Mouse (Mus musculus) cerebral cortex, adult 2 months (tissue): ENCODE measurements around the gene Elavl1.

Experiments used
- WGBS: fragments of 180-500 bp; shearing (Covaris S2); methylation state at CpG from one replicate; pipeline ENCODE4 v1.1.7; 2018; 5-methylcytosine and 5-hydroxymethylcytosine counted together

Gene Elavl1

GRCm38 (mm10) chr8:4258233-4258632, 67.0 kb downstream of the Elavl1 start:
- WGBS, result 3% methylated on average over 26 of the region's 35 CpGs

GRCm38 (mm10) chr8:4257350-4257749, 67.9 kb downstream of the Elavl1 start:
- 34% methylated on average over 4 of the region's 4 CpGs for WGBS

GRCm38 (mm10) chr8:4256911-4257310, 68.3 kb downstream of the Elavl1 start:
- 16% methylated on average over 4 of the region's 4 CpGs for WGBS

GRCm38 (mm10) chr8:4255471-4255870, 69.7 kb downstream of the Elavl1 start:
- WGBS, result 63% methylated on average over 7 of the region's 7 CpGs

GRCm38 (mm10) chr8:4254001-4254400, 71.2 kb downstream of the Elavl1 start:
- WGBS, result 20% methylated on average over 6 of the region's 6 CpGs

- under 1% methylated on average over 69 of the region's 69 CpGs for WGBS
These were observed 72.0 kb downstream of the Elavl1 start, which contains the start of gene Snapc2 for GRCm38 (mm10) chr8:4252934-4253841. TSS of gene Snapc2 (plus strand) at chr8:4253080.

GRCm38 (mm10) chr8:4252116-4252760, 73.0 kb downstream of the Elavl1 start:
- WGBS, result 40% methylated on average over 8 of the region's 8 CpGs

GRCm38 (mm10) chr8:4250306-4250970, 74.8 kb downstream of the Elavl1 start:
- 37% methylated on average over 26 of the region's 26 CpGs for WGBS

GRCm38 (mm10) chr8:4249213-4249612, 76.0 kb downstream of the Elavl1 start:
- 43% methylated on average over 29 of the region's 29 CpGs for WGBS

- 72% methylated on average over 15 of the region's 15 CpGs for WGBS
These were observed 77.2 kb downstream of the Elavl1 start, which contains the start of gene Tgfbr3l for GRCm38 (mm10) chr8:4247951-4248540. TSS of gene Tgfbr3l (plus strand) at chr8:4248214.

- WGBS, result 87% methylated on average over 8 of the region's 8 CpGs
These were observed 78.0 kb downstream of the Elavl1 start for GRCm38 (mm10) chr8:4247241-4247640.

- 74% methylated on average over 13 of the region's 13 CpGs for WGBS
These were observed 79.5 kb downstream of the Elavl1 start for GRCm38 (mm10) chr8:4245737-4246136.

- 90% methylated on average over 5 of the region's 5 CpGs for WGBS
These were observed 80.2 kb downstream of the Elavl1 start for GRCm38 (mm10) chr8:4245061-4245460.

GRCm38 (mm10) chr8:4239193-4239890, 85.9 kb downstream of the Elavl1 start:
- 10% methylated on average over 19 of the region's 19 CpGs for WGBS

- WGBS, result under 1% methylated on average over 62 of the region's 71 CpGs
These were observed 86.6 kb downstream of the Elavl1 start, which contains the start of the genes Map2k7 and Gm49320 for GRCm38 (mm10) chr8:4238434-4239192. TSS of gene Map2k7 (plus strand) at chr8:4238740. TSS of gene Gm49320 (plus strand) at chr8:4238865.

GRCm38 (mm10) chr8:4237814-4238433, 87.3 kb downstream of the Elavl1 start:
- WGBS, result 15% methylated on average over 15 of the region's 15 CpGs
